Mouse (Mus musculus) layer of hippocampus, adult 9-10 months (tissue): ENCODE results near the gene Clspn.

ENCODE experiments used
- DNase-seq: peaks from one replicate; pipeline ENCODE4 v3.0.0; 2022; ENCODE audit warnings: low spot score

Gene Clspn

GRCm38 (mm10) chr4:126563798-126564197, 7.1 kb downstream of the Clspn start:
- no peak for DNase-seq

GRCm38 (mm10) chr4:126567243-126567642, 10.5 kb downstream of the Clspn start:
- no peak for DNase-seq

- DNase-seq: no peak
These were observed 13.0 kb downstream of the Clspn start for GRCm38 (mm10) chr4:126569783-126570182.

- DNase-seq: peak; percentile 31
These were observed 19.5 kb downstream of the Clspn start for GRCm38 (mm10) chr4:126576281-126576680.

- no peak for DNase-seq
These were observed 21.2 kb downstream of the Clspn start for GRCm38 (mm10) chr4:126577920-126578319.

- no peak for DNase-seq
These were observed 22.3 kb downstream of the Clspn start for GRCm38 (mm10) chr4:126579077-126579476.

- no peak for DNase-seq
These were observed 29.0 kb downstream of the Clspn start for GRCm38 (mm10) chr4:126585739-126586138.

- DNase-seq: no peak
These were observed 35.3 kb downstream of the Clspn start for GRCm38 (mm10) chr4:126592039-126592438.

- peak; percentile 39 for DNase-seq
These were observed 43.4 kb downstream of the Clspn start for GRCm38 (mm10) chr4:126599971-126600754.

GRCm38 (mm10) chr4:126601597-126602444, 45.1 kb downstream of the Clspn start:
- DNase-seq: peak; percentile 9

GRCm38 (mm10) chr4:126602445-126602762, 45.7 kb downstream of the Clspn start:
- no peak for DNase-seq

GRCm38 (mm10) chr4:126604141-126604540, 47.4 kb downstream of the Clspn start:
- no peak for DNase-seq

- DNase-seq: no peak
These were observed 49.0 kb downstream of the Clspn start for GRCm38 (mm10) chr4:126605751-126606150.

- DNase-seq: peak; percentile 47
These were observed 53.0 kb downstream of the Clspn start, which contains the start of gene 5730409E04Rik for GRCm38 (mm10) chr4:126609606-126610181. Gene 5730409E04Rik (plus strand): TSS chr4:126609818.

GRCm38 (mm10) chr4:126611991-126612390, 55.3 kb downstream of the Clspn start:
- DNase-seq: peak; percentile 24

GRCm38 (mm10) chr4:126616312-126616711, 59.6 kb downstream of the Clspn start:
- no peak for DNase-seq

GRCm38 (mm10) chr4:126619691-126620330, 63.1 kb downstream of the Clspn start:
- no peak for DNase-seq

GRCm38 (mm10) chr4:126620349-126620874, 63.7 kb downstream of the Clspn start:
- no peak for DNase-seq

GRCm38 (mm10) chr4:126627021-126627681, 70.4 kb downstream of the Clspn start:
- no peak for DNase-seq

- no peak for DNase-seq
These were observed 75.2 kb downstream of the Clspn start for GRCm38 (mm10) chr4:126631922-126632321.

- no peak for DNase-seq
These were observed 75.9 kb downstream of the Clspn start for GRCm38 (mm10) chr4:126632668-126633067.
